In the genomic region with DNA sequence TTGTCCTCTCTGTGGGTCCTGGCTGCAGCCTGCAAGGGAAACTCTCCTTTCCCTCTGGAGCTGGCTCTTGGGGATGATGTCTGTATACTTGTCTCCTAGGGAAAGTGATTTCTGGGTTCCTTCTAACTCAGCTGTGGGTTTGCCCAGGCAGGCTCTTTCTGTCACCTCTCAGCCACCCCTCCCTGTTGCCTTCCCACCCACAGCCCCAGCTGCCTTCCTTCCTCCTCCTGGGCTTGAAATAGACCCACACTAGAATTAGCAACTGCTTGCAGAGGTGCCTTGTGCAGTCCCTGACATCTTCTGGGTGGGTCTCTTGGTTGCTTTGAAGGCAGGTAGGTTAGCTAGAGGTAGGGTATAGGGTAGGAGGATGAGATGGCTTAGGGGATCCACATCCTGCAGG, we compare ENCODE assay signal across 13 mouse cellular contexts.
DNase-seq lines count a peak whose midpoint lies in the region; TF ChIP-seq lines count a peak whose summit lies in the region.
"Had no signal": no experiment of that assay in that cellular context is flagged by ENCODE, and none has a peak within 500 bp of the region (broad histone marks: within the 10 kb centered on the region; RNA-seq: fewer than 3 reads in every experiment).

No protein-coding gene starts in this region.

- peak; percentile 58 to 71 for DNase-seq in frontal cortex, postnatal 14 days (ENCODE audit: low spot score in 2 of 2)
- peak; percentile 63 to 69 for DNase-seq in left cerebral cortex, adult 2 months (ENCODE audit: extremely low spot score in 1 of 2, low spot score in 2 of 2)
- peak; percentile 79 to 86 for DNase-seq in right cerebral cortex, postnatal 10 days (ENCODE audit: low spot score in 2 of 2)
- DNase-seq in adrenal gland, postnatal 25 days: no peak
- no peak for DNase-seq in liver
- DNase-seq in lung, adult 2 months: no peak
- DNase-seq: cerebellum, adult 18-20 months; kidney, adult 9 months; liver, embryonic 13.5 days; lung, postnatal 14 days had no signal

- intact Hi-C loops in left cerebral cortex, adult 2 months (cut with DNase I): no loop called here

- peaks cover 18% of the 10 kb centered on the region for H3K4me1 ChIP-seq in cortical plate, adult 2 months (ENCODE audit: control insufficient read depth, insufficient read depth, low read length)
- H3K4me1 ChIP-seq in lung, adult 2 months (ENCODE audit: control insufficient read depth, insufficient read depth, low read length): no peaks in the 10 kb centered on the region
- H3K4me1 ChIP-seq: liver, embryonic 13.5 days had no signal

- H3K27ac ChIP-seq in cortical plate, adult 2 months (ENCODE audit: insufficient read depth, low read length): peak overlapping the region; percentile 75
- peak overlapping the region; percentile 82 for H3K27ac ChIP-seq in left cerebral cortex, adult 2 months
- H3K27ac ChIP-seq: hindbrain, postnatal 0 days; liver, embryonic 13.5 days had no signal

- H3K4me3 ChIP-seq in cortical plate, adult 2 months (ENCODE audit: insufficient read depth, low read length): no peak overlapping the region
- H3K4me3 ChIP-seq in left cerebral cortex, adult 2 months: no peak overlapping the region
- no peak overlapping the region for H3K4me3 ChIP-seq in lung, adult 2 months (replicated peaks; ENCODE audit: extremely low read depth, low read depth, low read length)
- H3K4me3 ChIP-seq: liver, embryonic 13.5 days; myocyte had no signal

- 0 out of 2 replicates have a peak, but pooled peaks have one; percentile 19 for TF ChIP-seq POLR2A in cortical plate, adult 2 months (IDR thresholded peaks at IDR 0.05; ENCODE audit: extremely low read depth, insufficient read depth, low read length)
- TF ChIP-seq POLR2A in lung, adult 2 months (IDR thresholded peaks at IDR 0.05; ENCODE audit: borderline replicate concordance, extremely low read depth, low read depth, low read length): no peak

- TF ChIP-seq CTCF in cortical plate, adult 2 months (IDR thresholded peaks at IDR 0.05; ENCODE audit: extremely low read depth, insufficient read depth, low read length): no peak
- TF ChIP-seq CTCF in left cerebral cortex, adult 2 months (IDR thresholded peaks at IDR 0.05): no peak
- TF ChIP-seq CTCF in lung, adult 2 months (IDR thresholded peaks at IDR 0.05; ENCODE audit: insufficient read depth, low read length): no peak

Comparison
In these comparisons a context has a peak if more than half of its experiments do, and no peak if none do; other contexts are left out.
1. DNase-seq: peak in frontal cortex, postnatal 14 days (2 of 2), left cerebral cortex, adult 2 months (2 of 2) and right cerebral cortex, postnatal 10 days (2 of 2); none in adrenal gland, postnatal 25 days (single experiment), liver (single experiment) and lung, adult 2 months (single experiment).